ENCODE assay signal across 26 mouse cellular contexts in genomic region chr2:11327280-11327679, GRCm38 (mm10).
A peak's percentile ranks its signal among the peaks of the same experiment; 100 is the strongest.
DNase-seq lines count a peak whose midpoint lies in the region; ATAC-seq and TF ChIP-seq lines count a peak whose summit lies in the region.
"Had no signal": no experiment of that assay in that cellular context is flagged by ENCODE, and none has a peak within 500 bp of the region (broad histone marks: within the 10 kb centered on the region; RNA-seq: fewer than 3 reads in every experiment).

No protein-coding gene starts in this region.

- POLR2A ChIA-PET in Patski (lab: Charles Lee), result no interaction called here

- 34% methylated on average over 7 of the region's 7 CpGs for WGBS in kidney, postnatal 0 days
- 64% methylated on average over 7 of the region's 7 CpGs for WGBS in liver, embryonic 11.5 days

- no peak overlapping the region for H3K4me3 ChIP-seq in kidney, postnatal 0 days (replicated peaks; ENCODE audit: low read depth, low read length)
- no peak overlapping the region for H3K4me3 ChIP-seq in liver, embryonic 11.5 days (ENCODE audit: low read depth, low read length)
- H3K4me3 ChIP-seq: embryonic facial prominence, embryonic 13.5 days; gastrocnemius, adult 2 months; hindbrain, embryonic 10.5 days; hindbrain, embryonic 15.5 days; left cerebral cortex, adult 2 months; limb, embryonic 13.5 days; liver, embryonic 12.5 days had no signal

- no peak overlapping the region for H3K9ac ChIP-seq in kidney, postnatal 0 days (ENCODE audit: low read depth, low read length)
- no peak overlapping the region for H3K9ac ChIP-seq in liver, embryonic 11.5 days (ENCODE audit: low read depth, low read length)
- H3K9ac ChIP-seq: embryonic facial prominence, embryonic 13.5 days; hindbrain, embryonic 15.5 days; limb, embryonic 13.5 days; liver, embryonic 12.5 days had no signal

- peak; percentile 14 for ATAC-seq in Patski
- peak; percentile 76 for ATAC-seq in kidney, postnatal 0 days (replicated peaks; ENCODE audit: low FRiP score, low read depth)
- no peak for ATAC-seq in liver, embryonic 11.5 days (replicated peaks; ENCODE audit: low FRiP score)
- ATAC-seq: forebrain, embryonic 16.5 days; liver, embryonic 12.5 days; lung, postnatal 0 days had no signal

- H3K27ac ChIP-seq in kidney, postnatal 0 days, result no peak overlapping the region
- no peak overlapping the region for H3K27ac ChIP-seq in liver, embryonic 11.5 days (ENCODE audit: low read depth, low read length)
- H3K27ac ChIP-seq: embryonic facial prominence, embryonic 13.5 days; gastrocnemius, adult 2 months; hindbrain, embryonic 10.5 days; hindbrain, embryonic 15.5 days; left cerebral cortex, adult 2 months; limb, embryonic 13.5 days; liver, embryonic 12.5 days; macrophage had no signal

- no peaks in the 10 kb centered on the region for H3K9me3 ChIP-seq in kidney, postnatal 0 days (replicated peaks; ENCODE audit: low read length)
- H3K9me3 ChIP-seq in liver, embryonic 11.5 days (ENCODE audit: control insufficient read depth, low read length), result no peaks in the 10 kb centered on the region
- H3K9me3 ChIP-seq: embryonic facial prominence, embryonic 13.5 days; G1E; hindbrain, embryonic 10.5 days; hindbrain, embryonic 15.5 days; limb, embryonic 13.5 days; liver, embryonic 12.5 days had no signal

- no peaks in the 10 kb centered on the region for H3K4me1 ChIP-seq in kidney, postnatal 0 days (replicated peaks; ENCODE audit: insufficient read depth, low read length)
- no peaks in the 10 kb centered on the region for H3K4me1 ChIP-seq in liver, embryonic 11.5 days (replicated peaks; ENCODE audit: control insufficient read depth, insufficient read depth, low read length)
- H3K4me1 ChIP-seq: hindbrain, embryonic 10.5 days; hindbrain, embryonic 15.5 days; limb, embryonic 13.5 days had no signal

- CTCF ChIA-PET in Patski (lab: Charles Lee), result interaction anchor here (1.5 to 1.9 kb wide), 3 partner anchors 177 to 216 kb away, joined by 3 to 8 read pairs (median 4); no protein-coding TSS in a partner anchor

- no peak for TF ChIP-seq CTCF in Patski (IDR thresholded peaks at IDR 0.05)
- peak; percentile 9; the same call in 1 of the 2 replicates for TF ChIP-seq CTCF in kidney, postnatal 0 days (IDR thresholded peaks at IDR 0.05; ENCODE audit: low read depth)

- no peak for DNase-seq in Patski (ENCODE audit: low read depth, low spot score)
- peak; percentile 41 to 51 for DNase-seq in kidney, adult 8-10 months
- DNase-seq in kidney, postnatal 0 days (ENCODE audit: low spot score), result peak; percentile 49
- peak; percentile 30 to 65 for DNase-seq in kidney, postnatal 4 days
- no peak for DNase-seq in c-Kit-positive CD71-positive TER-119-positive erythroid progenitor cells, embryonic 14.5 days (ENCODE audit: low spot score)
- DNase-seq in ovary, postnatal 10 days (ENCODE audit: low spot score), result no peak
- no peak for DNase-seq in liver, embryonic 11.5 days (ENCODE audit: low spot score)
- DNase-seq: adrenal gland, postnatal 10 days; cerebellum, adult 11 months; cerebellum, adult 9-11 months; gastrocnemius, adult 2 months; heart, postnatal 14 days; lung, adult 18-20 months; midbrain, embryonic 14.5 days; thymus, adult 2 months; thymus, postnatal 4 days had no signal

- H3K27me3 ChIP-seq in Patski, result peaks cover under 1% of the 10 kb centered on the region
- no peaks in the 10 kb centered on the region for H3K27me3 ChIP-seq in kidney, postnatal 0 days (ENCODE audit: insufficient read depth, low read length)
- no peaks in the 10 kb centered on the region for H3K27me3 ChIP-seq in liver, embryonic 11.5 days (replicated peaks; ENCODE audit: control insufficient read depth, insufficient read depth, low read length)
- H3K27me3 ChIP-seq: hindbrain, embryonic 15.5 days; liver, embryonic 12.5 days had no signal

- no peaks in the 10 kb centered on the region for H3K36me3 ChIP-seq in kidney, postnatal 0 days (ENCODE audit: insufficient read depth, low read length)
- no peaks in the 10 kb centered on the region for H3K36me3 ChIP-seq in liver, embryonic 11.5 days (ENCODE audit: control insufficient read depth, insufficient read depth, low read length)
- H3K36me3 ChIP-seq: embryonic facial prominence, embryonic 13.5 days; G1E; hindbrain, embryonic 10.5 days; hindbrain, embryonic 15.5 days; limb, embryonic 13.5 days; liver, embryonic 12.5 days had no signal

- H3K4me2 ChIP-seq in kidney, postnatal 0 days (ENCODE audit: low read length), result no peak overlapping the region
- no peak overlapping the region for H3K4me2 ChIP-seq in liver, embryonic 11.5 days
- H3K4me2 ChIP-seq: embryonic facial prominence, embryonic 13.5 days; hindbrain, embryonic 15.5 days; limb, embryonic 13.5 days; liver, embryonic 12.5 days had no signal

- in situ Hi-C loops in Patski (cut with MboI; ENCODE audit: low pct_unique_long_range_greater_than_20kb), result loop anchor here (10.0 kb wide), 1 partner anchor 212 kb away; no protein-coding TSS in a partner anchor

Comparison
In these comparisons a context has a peak if more than half of its experiments do, and no peak if none do; other contexts are left out.
1. DNase-seq: peak in kidney, adult 8-10 months (2 of 2), kidney, postnatal 0 days (single experiment) and kidney, postnatal 4 days (2 of 2); none in Patski (single experiment), c-Kit-positive CD71-positive TER-119-positive erythroid progenitor cells, embryonic 14.5 days (single experiment), ovary, postnatal 10 days (single experiment) and liver, embryonic 11.5 days (single experiment).